Mouse (Mus musculus): ENCODE data around the gene Gab1. TPM values are rescaled to one million over a fixed set of nuclear protein-coding genes. Genes with fewer than 3 reads are reported as not detected.
"Not testable (repeated sequence)": the region's sequence is repeated elsewhere in the genome, so short reads cannot be mapped to it uniquely, and the experiment has no call there.

Gene Gab1
- polyA plus RNA-seq, 1 experiment from 2014 or later, result 14.9 TPM

- H3K4me1 ChIP-seq (replicated peaks; ENCODE audit: insufficient read depth, low read length), result no peaks in the 10 kb centered on the region
- no peaks in the 10 kb centered on the region for H3K9me3 ChIP-seq (replicated peaks; ENCODE audit: low read length)
- H3K27me3 ChIP-seq (ENCODE audit: insufficient read depth, low read length), result no peaks in the 10 kb centered on the region
- no peak overlapping the region for H3K4me3 ChIP-seq (replicated peaks; ENCODE audit: low read depth, low read length)
- no peak overlapping the region for H3K27ac ChIP-seq
- no peak for TF ChIP-seq CTCF (IDR thresholded peaks at IDR 0.05; ENCODE audit: low read depth)
- no peak overlapping the region for H3K9ac ChIP-seq (ENCODE audit: low read depth, low read length)
- no peak overlapping the region for H3K4me2 ChIP-seq (ENCODE audit: low read length)
- DNase-seq (ENCODE audit: low spot score) (no peak), ATAC-seq (replicated peaks; ENCODE audit: low FRiP score, low read depth) (no peak)
- peaks cover 33% of the 10 kb centered on the region for H3K36me3 ChIP-seq (ENCODE audit: insufficient read depth, low read length)
- WGBS, result 88% methylated on average over 6 of the region's 6 CpGs
Measured at GRCm38 (mm10) chr8:80768451-80768850, 111.9 kb downstream of the Gab1 start.

- Histone ChIP-seq H3K27ac (no peak overlapping the region), H3K4me2 (ENCODE audit: low read length) (no peak overlapping the region), H3K27me3 (ENCODE audit: insufficient read depth, low read length) (no peaks in the 10 kb centered on the region), H3K36me3 (ENCODE audit: insufficient read depth, low read length) (no peaks in the 10 kb centered on the region), H3K4me1 (replicated peaks; ENCODE audit: insufficient read depth, low read length) (no peaks in the 10 kb centered on the region), H3K9me3 (replicated peaks; ENCODE audit: low read length) (no peaks in the 10 kb centered on the region), H3K4me3 (replicated peaks; ENCODE audit: low read depth, low read length) (no peak overlapping the region), H3K9ac (ENCODE audit: low read depth, low read length) (no peak overlapping the region)
- peak; percentile 99 for TF ChIP-seq CTCF (IDR thresholded peaks at IDR 0.05; ENCODE audit: low read depth)
- ATAC-seq (replicated peaks; ENCODE audit: low FRiP score, low read depth) (peak; percentile 69; the same call in 1 of the 2 replicates), DNase-seq (ENCODE audit: low spot score) (peak; percentile 91)
- 33% methylated on average over 9 of the region's 9 CpGs for WGBS
Measured at GRCm38 (mm10) chr8:80753017-80753715, 127.2 kb downstream of the Gab1 start.

- TF ChIP-seq CTCF (IDR thresholded peaks at IDR 0.05; ENCODE audit: low read depth), result no peak
- H3K4me3 ChIP-seq (replicated peaks; ENCODE audit: low read depth, low read length), result no peak overlapping the region
- H3K36me3 ChIP-seq (ENCODE audit: insufficient read depth, low read length), result no peaks in the 10 kb centered on the region
- no peaks in the 10 kb centered on the region for H3K27me3 ChIP-seq (ENCODE audit: insufficient read depth, low read length)
- WGBS, result 51% methylated on average over 7 of the region's 7 CpGs
- H3K9ac ChIP-seq (ENCODE audit: low read depth, low read length), result no peak overlapping the region
- H3K27ac ChIP-seq, result no peak overlapping the region
- ATAC-seq (replicated peaks; ENCODE audit: low FRiP score, low read depth) (no peak), DNase-seq (ENCODE audit: low spot score) (no peak)
- no peak overlapping the region for H3K4me2 ChIP-seq (ENCODE audit: low read length)
- H3K9me3 ChIP-seq (replicated peaks; ENCODE audit: low read length), result no peaks in the 10 kb centered on the region
- no peaks in the 10 kb centered on the region for H3K4me1 ChIP-seq (replicated peaks; ENCODE audit: insufficient read depth, low read length)
Measured at GRCm38 (mm10) chr8:80752429-80752828, 127.9 kb downstream of the Gab1 start.

GRCm38 (mm10) chr8:80749091-80749490, 131.2 kb downstream of the Gab1 start:
- no peak overlapping the region for H3K27ac ChIP-seq
- no peaks in the 10 kb centered on the region for H3K36me3 ChIP-seq (ENCODE audit: insufficient read depth, low read length)
- 87% methylated on average over 4 of the region's 4 CpGs for WGBS
- no peaks in the 10 kb centered on the region for H3K27me3 ChIP-seq (ENCODE audit: insufficient read depth, low read length)
- H3K4me1 ChIP-seq (replicated peaks; ENCODE audit: insufficient read depth, low read length), result no peaks in the 10 kb centered on the region
- no peak for ATAC-seq (replicated peaks; ENCODE audit: low FRiP score, low read depth)
- H3K4me2 ChIP-seq (ENCODE audit: low read length), result no peak overlapping the region
- H3K9me3 ChIP-seq (replicated peaks; ENCODE audit: low read length), result no peaks in the 10 kb centered on the region
- no peak for DNase-seq (ENCODE audit: low spot score)
- TF ChIP-seq CTCF (IDR thresholded peaks at IDR 0.05; ENCODE audit: low read depth), result no peak
- H3K9ac ChIP-seq (ENCODE audit: low read depth, low read length), result no peak overlapping the region
- H3K4me3 ChIP-seq (replicated peaks; ENCODE audit: low read depth, low read length), result no peak overlapping the region

GRCm38 (mm10) chr8:80739932-80740331, 140.4 kb downstream of the Gab1 start:
- Histone ChIP-seq H3K9me3 (replicated peaks; ENCODE audit: low read length) (no peaks in the 10 kb centered on the region), H3K27me3 (ENCODE audit: insufficient read depth, low read length) (no peaks in the 10 kb centered on the region), H3K4me3 (replicated peaks; ENCODE audit: low read depth, low read length) (peak overlapping the region; percentile 40), H3K4me2 (ENCODE audit: low read length) (peak overlapping the region; percentile 60), H3K36me3 (ENCODE audit: insufficient read depth, low read length) (no peaks in the 10 kb centered on the region), H3K27ac (peak overlapping the region; percentile 87), H3K4me1 (replicated peaks; ENCODE audit: insufficient read depth, low read length) (peaks cover 6% of the 10 kb centered on the region; the same call in 1 of the 2 replicates), H3K9ac (ENCODE audit: low read depth, low read length) (peak overlapping the region; percentile 55)
- ATAC-seq (replicated peaks; ENCODE audit: low FRiP score, low read depth), result peak; percentile 19; the same call in 1 of the 2 replicates
- 15% methylated on average over 14 of the region's 14 CpGs for WGBS
- no peak for TF ChIP-seq CTCF (IDR thresholded peaks at IDR 0.05; ENCODE audit: low read depth)
- DNase-seq (ENCODE audit: low spot score), result peak; percentile 3

GRCm38 (mm10) chr8:80739155-80739924, 141.0 kb downstream of the Gab1 start, which contains the start of gene Smarca5:
Gene Smarca5 (minus strand): TSS chr8:80739497.
- Histone ChIP-seq H3K27ac (peak within 1 kb of the TSS; percentile 99), H3K4me2 (ENCODE audit: low read length) (peak within 1 kb of the TSS; percentile 78), H3K4me3 (replicated peaks; ENCODE audit: low read depth, low read length) (peak within 1 kb of the TSS; percentile 91), H3K9ac (ENCODE audit: low read depth, low read length) (peak within 1 kb of the TSS; percentile 92)
- H3K9me3 ChIP-seq (replicated peaks; ENCODE audit: low read length); H3K4me1 ChIP-seq (replicated peaks; ENCODE audit: insufficient read depth, low read length); H3K27me3 ChIP-seq (ENCODE audit: insufficient read depth, low read length); H3K36me3 ChIP-seq (ENCODE audit: insufficient read depth, low read length): not testable (repeated sequence)
- 2% methylated on average over 73 of the region's 91 CpGs for WGBS
- DNase-seq (ENCODE audit: low spot score), result peak; percentile 94
- TF ChIP-seq CTCF (IDR thresholded peaks at IDR 0.05; ENCODE audit: low read depth), result peak; percentile 19; the same call in 1 of the 2 replicates
- peak; percentile 98 for ATAC-seq (replicated peaks; ENCODE audit: low FRiP score, low read depth)

All from kidney, postnatal 0 days (tissue).